Mouse (Mus musculus) embryonic facial prominence, embryonic 11.5 days (tissue): Measurements from ENCODE around the gene Gng7. TPM values are rescaled to one million over a fixed set of nuclear protein-coding genes. Genes with fewer than 3 reads are reported as not detected.

ENCODE experiments used
- ATAC-seq: fragments of 200-750 bp; cut with Nextera tagmentation; replicated peaks from 2 replicates; pipeline ENCODE4 v1.8.0; 2017; ENCODE audit warnings: low read depth; ENCODE audit not compliant: insufficient number of reproducible peaks, low FRiP score, low TSS enrichment
- DNase-seq: peaks from one replicate; pipeline ENCODE4 v3.0.0-alpha.2; 2015; ENCODE audit warnings: low spot score
- H3K27ac ChIP-seq: fragments of 300-500 bp; sonication (generic); replicated peaks from 2 replicates; pipeline ENCODE4 v1.5.1; 2014; ENCODE audit warnings: mild to moderate bottlenecking, low read depth, low read length, control low read depth
- H3K27me3 ChIP-seq: fragments of 300-500 bp; sonication (generic); 2 replicates; pipeline ENCODE4 v1.6.1; 2014; ENCODE audit warnings: mild to moderate bottlenecking, low read length, moderate library complexity, mixed read lengths; ENCODE audit not compliant: control insufficient read depth, insufficient read depth
- H3K36me3 ChIP-seq: fragments of 300-500 bp; sonication (generic); replicated peaks from 2 replicates; pipeline ENCODE4 v1.6.1; 2014; ENCODE audit warnings: low read depth, mild to moderate bottlenecking, low read length, moderate library complexity, mixed read lengths; ENCODE audit not compliant: control insufficient read depth, insufficient read depth
- H3K4me1 ChIP-seq: fragments of 300-500 bp; sonication (generic); 2 replicates; pipeline ENCODE4 v1.6.1; 2014; ENCODE audit warnings: low read length, mixed read lengths; ENCODE audit not compliant: control insufficient read depth, insufficient read depth
- H3K4me2 ChIP-seq: fragments of 300-500 bp; sonication (generic); 2 replicates; pipeline ENCODE4 v1.6.1; 2014; ENCODE audit warnings: low read depth, mild to moderate bottlenecking, control low read depth, low read length, moderate library complexity
- H3K4me3 ChIP-seq: fragments of 300-500 bp; sonication (generic); 2 replicates; pipeline ENCODE4 v1.5.1; 2014; ENCODE audit warnings: low read depth, low read length, control low read depth
- H3K9ac ChIP-seq: fragments of 300-500 bp; sonication (generic); replicated peaks from 2 replicates; pipeline ENCODE4 v1.6.1; 2014; ENCODE audit warnings: mild to moderate bottlenecking, control low read depth, low read length
- H3K9me3 ChIP-seq: fragments of 300-500 bp; sonication (generic); replicated peaks from 2 replicates; pipeline ENCODE4 v1.6.1; 2016; ENCODE audit warnings: mild to moderate bottlenecking, low read length, inconsistent platforms, mixed read lengths; ENCODE audit not compliant: control insufficient read depth
- WGBS: fragments of 180-500 bp; shearing (Covaris S2); extraction: QIAGEN DNeasy Blood & Tissue Kit; methylation state at CpG from one replicate; pipeline ENCODE4 v1.1.7; 2014; 5-methylcytosine and 5-hydroxymethylcytosine counted together
- polyA plus RNA-seq: library from polyadenylated mRNA; unstranded; fragments of >200 nt; fragmentation: Nextera tagmentation; extraction: Ambion mirVana; gene quantifications from 2 replicates; pipeline ENCODE4 v1.2.1, GENCODE M21; 2014

Gng7 gene
- polyA plus RNA-seq, 1 experiment from 2014 or later = 5.4 TPM

DNA sequence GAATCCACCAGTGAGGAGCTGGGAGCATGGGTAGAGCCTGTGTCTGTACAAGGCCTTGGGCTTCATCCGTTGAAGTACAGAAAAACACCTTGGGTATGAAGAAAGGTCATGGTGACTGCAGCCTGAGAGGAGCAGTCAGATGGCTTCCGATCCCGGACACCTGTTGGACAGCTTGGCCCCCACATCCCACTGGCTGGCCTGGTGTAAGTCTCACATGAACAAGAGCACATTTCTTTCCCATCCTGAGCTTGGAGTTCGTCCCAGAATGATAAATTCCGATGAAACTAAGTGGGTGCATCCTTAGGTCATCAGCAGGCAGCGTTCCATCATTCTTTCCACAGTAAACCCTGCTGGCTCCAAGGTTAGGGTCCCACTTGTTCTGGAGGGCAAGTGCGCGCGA lies 71.0 kb downstream of the Gng7 start:
- Histone ChIP-seq H3K4me2 (no peak overlapping the region), H3K4me3 (no peak overlapping the region), H3K27ac (no peak overlapping the region)

GRCm38 (mm10) chr10:80942919-80943318 lies 71.8 kb downstream of the Gng7 start:
- Histone ChIP-seq H3K4me1 (peaks cover 9% of the 10 kb centered on the region), H3K36me3 (no peaks in the 10 kb centered on the region), H3K9me3 (no peaks in the 10 kb centered on the region), H3K27me3 (no peaks in the 10 kb centered on the region), H3K9ac (no peak overlapping the region), H3K4me2 (no peak overlapping the region), H3K4me3 (no peak overlapping the region), H3K27ac (no peak overlapping the region)
- DNase-seq (no peak), ATAC-seq (no peak)
- WGBS = 48% methylated on average over 8 of the region's 8 CpGs

More for the DNA sequence above, 71.0 kb downstream of the Gng7 start:
- DNase-seq (no peak), ATAC-seq (no peak)
- no peak overlapping the region for H3K9ac ChIP-seq
- H3K4me1 ChIP-seq = peaks cover 8% of the 10 kb centered on the region; the same call in 1 of the 2 replicates
- no peaks in the 10 kb centered on the region for H3K27me3 ChIP-seq
- no peaks in the 10 kb centered on the region for H3K36me3 ChIP-seq
- 89% methylated on average over 9 of the region's 9 CpGs for WGBS
- no peaks in the 10 kb centered on the region for H3K9me3 ChIP-seq

DNA sequence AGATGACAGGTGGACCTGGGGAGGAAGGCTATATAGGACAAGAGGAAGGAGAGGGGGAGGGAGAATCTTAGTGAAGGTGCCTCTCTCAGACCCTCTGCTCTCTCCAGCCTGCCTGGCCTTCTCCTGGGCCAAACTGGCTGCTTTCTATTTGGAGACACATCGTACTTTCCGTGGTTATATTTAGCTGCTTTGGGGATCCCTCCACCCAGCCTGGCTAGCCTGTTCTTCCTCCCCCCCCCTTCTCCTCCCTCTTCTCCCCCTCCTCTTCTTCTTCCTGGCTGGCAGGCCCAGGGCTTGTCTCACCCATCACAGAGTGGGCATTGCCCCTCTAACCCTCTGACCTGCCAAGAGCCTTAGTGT lies 73.8 kb downstream of the Gng7 start:
- Histone ChIP-seq H3K27me3 (0 out of 2 replicates have a peak, but pooled peaks cover 4% of the 10 kb centered on the region), H3K27ac (no peak overlapping the region), H3K36me3 (no peaks in the 10 kb centered on the region), H3K9me3 (no peaks in the 10 kb centered on the region), H3K9ac (no peak overlapping the region), H3K4me2 (no peak overlapping the region), H3K4me1 (peaks cover 23% of the 10 kb centered on the region), H3K4me3 (no peak overlapping the region)
- ATAC-seq (no peak), DNase-seq (no peak)
- WGBS = 86% methylated on average over 2 of the region's 2 CpGs

DNA sequence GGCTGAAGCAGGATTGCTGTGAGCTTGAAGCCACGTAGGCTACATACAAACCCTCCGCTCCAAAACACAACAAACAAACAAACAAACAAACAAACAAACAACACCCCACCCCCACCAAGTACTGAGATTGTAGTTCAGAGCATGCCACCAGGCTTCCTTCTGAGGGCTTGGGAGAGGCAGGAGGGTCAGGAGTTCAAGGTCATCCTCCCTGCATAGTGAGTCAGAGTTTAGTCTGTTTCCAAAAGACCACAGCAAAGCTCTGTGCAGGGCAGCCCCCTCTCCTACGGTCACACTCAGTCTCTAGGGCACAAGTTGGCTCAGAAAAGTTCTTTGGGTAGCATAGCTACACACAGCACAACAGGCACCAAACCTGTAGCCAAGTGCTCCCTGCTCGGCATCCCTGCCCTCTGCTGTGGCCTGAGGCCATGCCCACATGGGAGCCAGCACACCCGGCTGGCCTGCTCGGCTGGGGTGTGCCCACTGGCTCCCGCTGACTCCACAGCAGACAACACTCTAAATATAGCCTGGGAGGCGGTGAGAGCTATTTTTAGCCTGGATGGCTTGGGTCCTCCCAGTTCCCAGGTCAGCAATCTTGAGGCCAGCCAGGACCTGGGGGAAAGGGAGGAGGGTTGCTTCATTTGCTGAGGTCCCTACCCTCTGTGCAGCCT lies 74.3 kb downstream of the Gng7 start:
- H3K4me1 ChIP-seq = peaks cover 25% of the 10 kb centered on the region
- H3K4me2 ChIP-seq = no peak overlapping the region; the same call in 1 of the 2 replicates
- DNase-seq = no peak
- no peak for ATAC-seq
- no peaks in the 10 kb centered on the region for H3K9me3 ChIP-seq
- no peak overlapping the region for H3K4me3 ChIP-seq
- 0 out of 2 replicates have a peak, but pooled peaks cover 4% of the 10 kb centered on the region for H3K27me3 ChIP-seq
- H3K27ac ChIP-seq = no peak overlapping the region
- WGBS = 40% methylated on average over 8 of the region's 8 CpGs
- H3K36me3 ChIP-seq = no peaks in the 10 kb centered on the region
- H3K9ac ChIP-seq = no peak overlapping the region

GRCm38 (mm10) chr10:80939671-80940070 lies 75.1 kb downstream of the Gng7 start:
- Histone ChIP-seq H3K9ac (peak overlapping the region; percentile 47), H3K36me3 (no peaks in the 10 kb centered on the region), H3K4me1 (peaks cover 25% of the 10 kb centered on the region), H3K27ac (peak overlapping the region; percentile 56; the same call in 1 of the 2 replicates), H3K27me3 (0 out of 2 replicates have a peak, but pooled peaks cover 4% of the 10 kb centered on the region), H3K9me3 (no peaks in the 10 kb centered on the region), H3K4me3 (peak overlapping the region; percentile 36), H3K4me2 (peak overlapping the region; percentile 79)
- 7% methylated on average over 28 of the region's 28 CpGs for WGBS
- ATAC-seq (peak; percentile 16), DNase-seq (peak; percentile 86)

GRCm38 (mm10) chr10:80938831-80939550 lies 75.8 kb downstream of the Gng7 start:
- Histone ChIP-seq H3K27me3 (peaks cover 10% of the 10 kb centered on the region), H3K36me3 (no peaks in the 10 kb centered on the region), H3K4me2 (peak overlapping the region; percentile 79), H3K4me1 (peaks cover 25% of the 10 kb centered on the region), H3K4me3 (peak overlapping the region; percentile 36; the same call in 1 of the 2 replicates), H3K27ac (peak overlapping the region; percentile 56; the same call in 1 of the 2 replicates), H3K9ac (peak overlapping the region; percentile 2), H3K9me3 (no peaks in the 10 kb centered on the region)
- peak; percentile 53; the same call in 1 of the 2 replicates for ATAC-seq
- 12% methylated on average over 15 of the region's 15 CpGs for WGBS
- DNase-seq = peak; percentile 68

DNA sequence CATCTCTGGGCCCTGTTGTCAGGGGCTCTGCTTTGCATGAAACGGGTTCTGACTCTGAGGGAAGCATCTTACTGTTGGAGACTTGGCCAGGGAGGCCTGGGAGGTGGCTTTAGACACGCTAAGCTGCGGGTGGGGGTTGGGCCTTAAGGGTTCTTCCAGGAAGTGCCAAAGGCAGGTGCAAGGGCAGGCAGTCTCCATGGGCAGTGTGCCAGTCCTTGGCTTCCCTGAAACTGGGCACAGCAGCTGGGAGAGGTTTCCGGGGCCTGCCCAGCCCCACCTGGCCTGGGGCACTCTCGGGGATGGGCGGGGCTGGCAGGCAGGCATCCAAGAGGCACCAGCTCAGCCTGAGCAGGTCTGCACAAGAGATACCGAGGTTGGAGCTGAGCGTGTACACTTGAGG lies 77.1 kb downstream of the Gng7 start:
- Histone ChIP-seq H3K9ac (no peak overlapping the region; the same call in 1 of the 2 replicates), H3K4me2 (0 out of 2 replicates have a peak overlapping the region, but pooled peaks have one; percentile 7), H3K36me3 (no peaks in the 10 kb centered on the region), H3K4me3 (no peak overlapping the region), H3K27me3 (peaks cover 23% of the 10 kb centered on the region), H3K4me1 (peaks cover 34% of the 10 kb centered on the region), H3K27ac (no peak overlapping the region), H3K9me3 (no peaks in the 10 kb centered on the region)
- WGBS = 26% methylated on average over 8 of the region's 8 CpGs
- DNase-seq (no peak), ATAC-seq (no peak)

GRCm38 (mm10) chr10:80936810-80937164 lies 78.0 kb downstream of the Gng7 start:
- H3K4me3 ChIP-seq = peak overlapping the region; percentile 28
- no peaks in the 10 kb centered on the region for H3K9me3 ChIP-seq
- peak overlapping the region; percentile 46 for H3K9ac ChIP-seq
- H3K4me2 ChIP-seq = peak overlapping the region; percentile 58
- H3K27me3 ChIP-seq = peaks cover 32% of the 10 kb centered on the region
- 11% methylated on average over 6 of the region's 6 CpGs for WGBS
- H3K36me3 ChIP-seq = no peaks in the 10 kb centered on the region
- ATAC-seq (0 out of 2 replicates have a peak, but pooled peaks have one; percentile 1), DNase-seq (no peak)
- H3K4me1 ChIP-seq = peaks cover 38% of the 10 kb centered on the region
- peak overlapping the region; percentile 47; the same call in 1 of the 2 replicates for H3K27ac ChIP-seq
